ENCODE assay signal across 8 mouse cellular contexts in the genomic region with DNA sequence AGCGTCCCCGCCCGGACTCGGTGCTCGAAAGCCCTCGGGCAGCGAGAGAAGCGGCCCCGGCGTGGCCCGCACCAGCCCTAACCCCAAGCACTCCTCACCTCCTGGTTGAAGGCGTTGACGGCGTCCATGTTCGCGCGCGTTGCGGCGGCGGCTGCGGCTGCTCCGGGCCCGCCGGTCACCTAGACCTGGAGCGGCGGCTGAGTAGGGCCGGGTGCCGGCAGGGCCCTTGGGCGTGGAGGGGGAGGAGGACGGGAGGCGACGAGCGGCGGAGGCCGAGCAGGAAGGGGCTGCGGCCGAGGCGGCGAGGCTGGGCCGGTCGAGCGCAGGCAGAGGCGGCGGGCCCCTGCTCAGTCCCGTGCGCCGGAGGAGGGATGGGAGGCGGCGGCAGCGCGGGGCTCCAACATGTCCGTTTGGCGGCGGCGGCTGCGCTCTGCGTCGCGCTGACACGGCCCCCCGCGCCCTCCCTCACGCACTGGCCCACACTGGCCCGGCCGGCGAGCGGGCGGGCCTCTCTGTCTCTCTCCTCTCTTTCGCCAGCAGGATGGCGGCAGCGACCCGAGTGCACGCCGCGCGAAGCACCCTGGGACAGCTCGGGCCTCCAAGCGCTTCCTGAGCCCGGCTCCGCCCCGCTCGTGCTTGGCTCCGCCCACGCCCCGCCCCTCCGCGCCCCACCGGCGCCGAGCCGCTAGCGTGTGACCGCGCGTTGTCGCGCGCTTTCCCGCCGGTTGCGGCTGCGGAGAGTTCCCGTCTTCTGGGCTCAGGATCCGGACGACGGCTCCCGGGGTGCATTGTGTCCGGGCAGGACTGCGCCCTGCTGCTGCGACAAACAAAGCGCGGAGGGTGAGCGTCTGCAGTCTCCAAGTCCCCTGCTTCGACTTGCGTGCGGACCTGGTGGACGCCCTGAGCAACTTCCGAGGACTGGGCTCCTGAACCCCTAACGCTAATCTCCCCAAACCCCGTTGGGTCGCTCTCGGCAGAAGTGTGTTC. TPM values are rescaled to one million over a fixed set of nuclear protein-coding genes. Genes with fewer than 3 reads are reported as not detected.
A peak's percentile ranks its signal among the peaks of the same experiment; 100 is the strongest.
DNase-seq lines count a peak whose midpoint lies in the region; ATAC-seq and TF ChIP-seq lines count a peak whose summit lies in the region.

A gene (minus strand): TSS at position 599 of the 987 bp plus-strand sequence.

- no peak for TF ChIP-seq EP300 in MEL (IDR thresholded peaks at IDR 0.05; ENCODE audit: low read depth in 1 of 2, low read length in 2 of 2)

- peaks cover 2 to 28% of the 10 kb centered on the region in 2 experiments; a peak in 2 of 4 replicates for H3K36me3 ChIP-seq in MEL (ENCODE audit: control insufficient read depth in 1 of 2, insufficient read depth in 2 of 2, low read length in 2 of 2)
- H3K36me3 ChIP-seq in lung, embryonic 16.5 days (ENCODE audit: control insufficient read depth, insufficient read depth, low read length): no peaks in the 10 kb centered on the region

- TF ChIP-seq POLR2A in MEL (IDR thresholded peaks at IDR 0.05; ENCODE audit: control insufficient read depth in 1 of 2, insufficient read depth in 1 of 2, low read depth in 1 of 2, low read length in 2 of 2, poor library complexity in 1 of 2): peak; percentile 73 to 85
- TF ChIP-seq POLR2A in cerebellum, adult 2 months (IDR thresholded peaks at IDR 0.05; ENCODE audit: borderline replicate concordance, insufficient read depth, low read length): peak; percentile 60

- TF ChIP-seq CTCF in MEL (IDR thresholded peaks at IDR 0.05 in 2 of 3, conservative IDR thresholded peaks at IDR 0.05 in 1 of 3; ENCODE audit: control insufficient read depth in 1 of 3, insufficient read depth in 1 of 3, low read depth in 2 of 3, low read length in 3 of 3, poor library complexity in 1 of 3, severe bottlenecking in 1 of 3): no peak
- TF ChIP-seq CTCF in cerebellum, adult 2 months (IDR thresholded peaks at IDR 0.05; ENCODE audit: borderline replicate concordance, insufficient read depth, low read depth, low read length): no peak

- DNase-seq in MEL (ENCODE audit: low read depth, low spot score): peak; percentile 94
- DNase-seq in cerebellum, adult 2 months: peak; percentile 97
- DNase-seq in forelimb bud, embryonic 11.5 days (ENCODE audit: low read depth, low spot score): peak; percentile 94
- DNase-seq in layer of hippocampus, adult 9-10 months (ENCODE audit: low spot score): peak; percentile 82
- DNase-seq in ovary, postnatal 10 days (ENCODE audit: low spot score): peak; percentile 88
- DNase-seq in thymus, postnatal 10 days (ENCODE audit: low spot score in 2 of 2): peak; percentile 90 to 96

- H3K27ac ChIP-seq in MEL (ENCODE audit: control insufficient read depth, low read depth, low read length): peak within 1 kb of the TSS; percentile 76
- peak within 1 kb of the TSS; percentile 76 for H3K27ac ChIP-seq in cerebellum, adult 2 months (ENCODE audit: insufficient read depth, low read length)
- peak within 1 kb of the TSS; percentile 97 for H3K27ac ChIP-seq in lung, embryonic 16.5 days (ENCODE audit: low read length)

- H3K9ac ChIP-seq in MEL (ENCODE audit: control insufficient read depth, low read depth, low read length, poor library complexity, severe bottlenecking): peak within 1 kb of the TSS; percentile 99
- peak within 1 kb of the TSS; percentile 99 for H3K9ac ChIP-seq in lung, embryonic 16.5 days (ENCODE audit: low read length)

- TF ChIP-seq RAD21 in MEL (IDR thresholded peaks at IDR 0.05; ENCODE audit: low read depth, low read length): no peak

- no peaks in the 10 kb centered on the region for H3K9me3 ChIP-seq in MEL (replicated peaks; ENCODE audit: insufficient read depth, low read length)
- no peaks in the 10 kb centered on the region for H3K9me3 ChIP-seq in lung, embryonic 16.5 days (ENCODE audit: control insufficient read depth, low read length)

- under 1% methylated on average over 120 of the region's 123 CpGs for WGBS in cerebellum, adult 2 months
- WGBS in lung, embryonic 16.5 days: under 1% methylated on average over 92 of the region's 123 CpGs

- H3K27me3 ChIP-seq in MEL (ENCODE audit: control insufficient read depth in 1 of 2, insufficient read depth in 2 of 2, low read length in 2 of 2): no peaks in the 10 kb centered on the region
- no peaks in the 10 kb centered on the region for H3K27me3 ChIP-seq in cerebellum, adult 2 months (ENCODE audit: control insufficient read depth, insufficient read depth, low read length)
- no peaks in the 10 kb centered on the region for H3K27me3 ChIP-seq in lung, embryonic 16.5 days (ENCODE audit: control insufficient read depth, insufficient read depth, low read depth, low read length)

- H3K79me2 ChIP-seq in MEL (ENCODE audit: control insufficient read depth, insufficient read depth, low read length, poor library complexity): peaks cover 52% of the 10 kb centered on the region

- peak within 1 kb of the TSS; percentile 68 to 97 for H3K4me3 ChIP-seq in MEL (ENCODE audit: control insufficient read depth in 1 of 2, insufficient read depth in 1 of 2, low read depth in 2 of 2, low read length in 2 of 2)
- peak within 1 kb of the TSS; percentile 79 for H3K4me3 ChIP-seq in cerebellum, adult 2 months (replicated peaks; ENCODE audit: insufficient read depth, low read depth, low read length)
- peak within 1 kb of the TSS; percentile 100 for H3K4me3 ChIP-seq in lung, embryonic 16.5 days (ENCODE audit: low read length)

- peak within 1 kb of the TSS; percentile 97 for H3K4me2 ChIP-seq in lung, embryonic 16.5 days (ENCODE audit: low read depth, low read length)

- ATAC-seq in hematopoietic stem cell, adult 5-6 weeks (replicated peaks in 1 of 2; ENCODE audit: insufficient read depth in 1 of 2, low FRiP score in 2 of 2, low TSS enrichment in 1 of 2, low read depth in 1 of 2, poor library complexity in 2 of 2, severe bottlenecking in 2 of 2): peak; percentile 84 to 87
- ATAC-seq in lung, embryonic 16.5 days (ENCODE audit: low read depth): peak; percentile 97

- H3K4me1 ChIP-seq in MEL (ENCODE audit: control insufficient read depth in 1 of 2, insufficient read depth in 2 of 2, low read length in 2 of 2): peaks cover 13 to 29% of the 10 kb centered on the region in 2 experiments
- peaks cover 21% of the 10 kb centered on the region for H3K4me1 ChIP-seq in cerebellum, adult 2 months (ENCODE audit: control insufficient read depth, insufficient read depth, low read length)
- H3K4me1 ChIP-seq in lung, embryonic 16.5 days (replicated peaks; ENCODE audit: control insufficient read depth, insufficient read depth, low read length): peaks cover 36% of the 10 kb centered on the region

TF ChIP-seq in MEL, 35 proteins besides CTCF, POLR2A, EP300 and RAD21 (continues in another document):
- peak; percentile 90 for TF ChIP-seq NELFE (IDR thresholded peaks at IDR 0.05; ENCODE audit: low read depth, low read length)
- TF ChIP-seq BHLHE40 (IDR thresholded peaks at IDR 0.05; ENCODE audit: borderline replicate concordance, low read depth, low read length): no peak
- peak; percentile 69 for TF ChIP-seq ELF1 (IDR thresholded peaks at IDR 0.05; ENCODE audit: low read depth, low read length)
- TF ChIP-seq MAFK (IDR thresholded peaks at IDR 0.05; ENCODE audit: borderline replicate concordance, low read depth, low read length): no peak
- TF ChIP-seq MXI1 (IDR thresholded peaks at IDR 0.05; ENCODE audit: low read depth, low read length): peak; percentile 59
- peak; percentile 54; the same call in 1 of the 2 replicates for TF ChIP-seq MAZ (IDR thresholded peaks at IDR 0.05; ENCODE audit: low read depth, low read length)
- no peak for TF ChIP-seq NRF1 (IDR thresholded peaks at IDR 0.05; ENCODE audit: insufficient read depth, low read depth, low read length, poor library complexity, severe bottlenecking)
- TF ChIP-seq CHD1 (IDR thresholded peaks at IDR 0.05; ENCODE audit: low read depth, low read length): peak; percentile 68; the same call in 1 of the 2 replicates
- peak; percentile 33; the same call in 1 of the 2 replicates for TF ChIP-seq SIN3A (IDR thresholded peaks at IDR 0.05; ENCODE audit: low read length)
- TF ChIP-seq TBP (IDR thresholded peaks at IDR 0.05; ENCODE audit: low read depth, low read length): peak; percentile 43; the same call in 1 of the 2 replicates
- TF ChIP-seq TCF12 (IDR thresholded peaks at IDR 0.05; ENCODE audit: low read depth, low read length): peak; percentile 43; the same call in 1 of the 2 replicates
- no peak for TF ChIP-seq SMC3 (IDR thresholded peaks at IDR 0.05; ENCODE audit: low read depth, low read length)
- TF ChIP-seq MYC (IDR thresholded peaks at IDR 0.05; ENCODE audit: low read depth, low read length): no peak
- TF ChIP-seq USF2 (IDR thresholded peaks at IDR 0.05; ENCODE audit: borderline replicate concordance in 1 of 2, insufficient read depth in 1 of 2, low read depth in 1 of 2, low read length in 2 of 2): no peak
- no peak for TF ChIP-seq ZKSCAN1 (IDR thresholded peaks at IDR 0.05; ENCODE audit: low read depth, low read length)
- no peak for TF ChIP-seq MYB (IDR thresholded peaks at IDR 0.05; ENCODE audit: low read depth, low read length)
- no peak for TF ChIP-seq RCOR1 (IDR thresholded peaks at IDR 0.05; ENCODE audit: low read depth, low read length)
- no peak for TF ChIP-seq ZNF384 (IDR thresholded peaks at IDR 0.05; ENCODE audit: low read depth, low read length)
- no peak for TF ChIP-seq TAL1 (IDR thresholded peaks at IDR 0.05; ENCODE audit: low read length)
- no peak for TF ChIP-seq GABPA (IDR thresholded peaks at IDR 0.05; ENCODE audit: low read depth, low read length)
- no peak for TF ChIP-seq ZMIZ1 (IDR thresholded peaks at IDR 0.05; ENCODE audit: low read depth, low read length)
- peak; percentile 81 for TF ChIP-seq HCFC1 (IDR thresholded peaks at IDR 0.05; ENCODE audit: low read depth, low read length)
- no peak for TF ChIP-seq JUND (IDR thresholded peaks at IDR 0.05; ENCODE audit: low read depth, low read length)
- TF ChIP-seq CHD2 (IDR thresholded peaks at IDR 0.05; ENCODE audit: low read length): no peak
- TF ChIP-seq USF1 (IDR thresholded peaks at IDR 0.05; ENCODE audit: low read depth, low read length): peak; percentile 33; the same call in 1 of the 2 replicates
- peak; percentile 76 for TF ChIP-seq MAX (IDR thresholded peaks at IDR 0.05; ENCODE audit: low read length)
- TF ChIP-seq POLR2AphosphoS2 (IDR thresholded peaks at IDR 0.05; ENCODE audit: low read length): peak; percentile 83
- no peak for TF ChIP-seq E2F4 (IDR thresholded peaks at IDR 0.05; ENCODE audit: borderline replicate concordance, low read depth, low read length)

RNA-seq across cellular contexts. Expression of the gene that starts here (rescaled TPM):
- total RNA-seq in MEL (2012; rRNA removed): 12.2 and 12.3 TPM in 2 replicates
- 10 to 100 TPM in 1 of 2 experiments, not detected in 1; 56.2 TPM for polyA plus RNA-seq in MEL (2012; ENCODE audit: insufficient read depth in 1 of 2, insufficient read length in 2 of 2, low read depth in 1 of 2, low replicate concordance in 2 of 2, missing spikeins in 1 of 2)
- 48.4 and 50.4 TPM in 2 replicates for polyA plus RNA-seq in cerebellum, adult 2 months (2012; rRNA removed)
- 14.4 and 26.1 TPM in 2 replicates for total RNA-seq in hematopoietic stem cell, adult 5-6 weeks (2017)
- polyA plus RNA-seq in lung, embryonic 16.5 days (2015; fragmentation: Nextera tagmentation; extraction: Ambion mirVana): 22.4 and 22.5 TPM in 2 replicates

Comparison
In these comparisons a context has a peak if more than half of its experiments do, and no peak if none do; other contexts are left out.
1. Peak in every context shown above with its lines: DNase-seq, ATAC-seq, H3K4me3 ChIP-seq and H3K27ac ChIP-seq.